Mouse (Mus musculus): ENCODE data around the gene Fcer2a. TPM values are rescaled to one million over a fixed set of nuclear protein-coding genes. Genes with fewer than 3 reads are reported as not detected.

Gene Fcer2a
- polyA plus RNA-seq, 1 experiment from 2014 or later, result 0.33 TPM

DNA sequence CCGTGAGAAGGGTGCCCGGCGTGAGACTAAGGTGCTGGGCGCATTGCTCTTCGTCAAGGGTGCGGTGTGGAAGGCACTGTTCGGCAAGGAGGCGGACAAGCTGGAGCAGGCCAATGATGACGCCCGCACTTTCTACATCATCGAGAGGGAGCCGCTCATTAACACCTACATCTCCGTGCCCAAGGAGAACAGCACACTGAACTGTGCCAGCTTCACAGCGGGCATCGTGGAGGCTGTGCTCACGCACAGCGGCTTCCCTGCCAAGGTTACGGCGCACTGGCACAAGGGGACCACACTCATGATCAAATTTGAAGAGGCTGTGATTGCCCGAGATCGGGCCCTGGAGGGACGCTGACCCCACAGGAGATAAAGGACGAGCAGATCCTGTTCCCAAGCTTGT lies 14.7 kb downstream of the Fcer2a start:
- Histone ChIP-seq H3K4me3 (replicated peaks; ENCODE audit: low read length) (no peak overlapping the region), H3K9ac (no peak overlapping the region), H3K27ac (no peak overlapping the region), H3K27me3 (ENCODE audit: control insufficient read depth, insufficient read depth, low read length) (no peaks in the 10 kb centered on the region), H3K4me2 (replicated peaks) (no peak overlapping the region), H3K4me1 (replicated peaks; ENCODE audit: control insufficient read depth, insufficient read depth, low read length) (peaks cover 11% of the 10 kb centered on the region), H3K9me3 (ENCODE audit: control insufficient read depth, low read length) (no peaks in the 10 kb centered on the region), H3K36me3 (replicated peaks; ENCODE audit: control insufficient read depth, insufficient read depth) (peaks cover 34% of the 10 kb centered on the region)
- ATAC-seq (ENCODE audit: low FRiP score) (no peak), DNase-seq (ENCODE audit: low spot score) (no peak)
- WGBS, result 96% methylated on average over 23 of the region's 23 CpGs

DNA sequence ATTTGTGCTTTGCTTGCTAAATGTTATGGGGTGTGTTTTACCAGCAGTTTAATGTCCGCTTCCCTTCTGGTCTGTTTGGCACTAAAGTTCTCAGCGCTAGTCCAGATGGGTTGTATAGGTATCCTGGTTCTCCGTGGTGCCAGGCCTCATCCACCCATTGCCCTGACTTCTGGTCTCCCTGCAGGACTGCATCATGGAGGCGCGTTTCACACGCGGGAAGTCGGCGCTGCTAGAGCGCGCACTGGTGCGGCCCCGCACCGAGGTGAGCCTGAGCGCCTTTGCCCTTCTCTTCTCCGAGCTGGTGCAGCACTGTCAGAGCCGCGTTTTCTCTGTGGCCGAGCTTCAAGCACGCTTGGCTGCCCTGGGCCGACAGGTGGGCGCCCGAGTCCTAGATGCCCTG lies 15.1 kb downstream of the Fcer2a start:
- DNase-seq (ENCODE audit: low spot score), result no peak

DNA sequence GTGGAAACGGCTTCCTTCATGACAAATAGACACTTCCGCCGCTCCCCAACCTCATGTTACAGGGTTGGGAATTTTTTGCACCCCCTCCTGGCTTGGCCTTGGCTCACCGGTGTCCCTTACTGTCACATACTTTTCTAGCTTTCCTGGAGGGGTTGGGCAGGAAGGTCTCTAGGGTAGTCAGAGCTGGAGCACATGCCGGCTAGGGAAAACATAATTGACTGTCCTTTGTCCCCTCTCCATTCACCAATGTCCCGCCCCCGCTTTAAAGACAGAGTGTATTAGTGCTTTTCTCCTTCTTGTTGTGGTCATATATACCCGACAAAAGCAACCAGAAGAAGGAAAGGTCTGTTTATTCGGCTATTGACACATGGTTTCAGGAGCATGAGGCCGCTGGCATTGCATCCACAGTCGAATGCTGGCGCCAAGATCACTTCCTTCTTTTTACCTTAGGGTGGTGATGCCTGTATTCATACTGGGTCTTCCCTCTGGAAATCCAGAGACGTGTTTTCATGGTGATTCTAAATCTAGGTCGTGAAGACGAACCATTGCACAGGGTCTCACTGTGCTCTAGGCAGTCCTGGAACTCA lies 16.9 kb downstream of the Fcer2a start:
- H3K9me3 ChIP-seq (ENCODE audit: control insufficient read depth, low read length), result no peaks in the 10 kb centered on the region
- peak overlapping the region; percentile 95 for H3K4me2 ChIP-seq (replicated peaks)
- no peak for DNase-seq (ENCODE audit: low spot score)
- H3K36me3 ChIP-seq (replicated peaks; ENCODE audit: control insufficient read depth, insufficient read depth), result peaks cover 33% of the 10 kb centered on the region
- H3K27me3 ChIP-seq (ENCODE audit: control insufficient read depth, insufficient read depth, low read length), result no peaks in the 10 kb centered on the region
- peak overlapping the region; percentile 95 for H3K4me3 ChIP-seq (replicated peaks; ENCODE audit: low read length)
- 7% methylated on average over 15 of the region's 15 CpGs for WGBS
- peak overlapping the region; percentile 74 for H3K27ac ChIP-seq
- ATAC-seq (ENCODE audit: low FRiP score), result no peak
- H3K9ac ChIP-seq, result peak overlapping the region; percentile 97
- H3K4me1 ChIP-seq (replicated peaks; ENCODE audit: control insufficient read depth, insufficient read depth, low read length), result peaks cover 11% of the 10 kb centered on the region

More for the DNA sequence above, 15.1 kb downstream of the Fcer2a start:
- H3K4me3 ChIP-seq (replicated peaks; ENCODE audit: low read length), result no peak overlapping the region
- no peak overlapping the region for H3K9ac ChIP-seq
- peaks cover 11% of the 10 kb centered on the region for H3K4me1 ChIP-seq (replicated peaks; ENCODE audit: control insufficient read depth, insufficient read depth, low read length)
- H3K27me3 ChIP-seq (ENCODE audit: control insufficient read depth, insufficient read depth, low read length), result no peaks in the 10 kb centered on the region
- H3K36me3 ChIP-seq (replicated peaks; ENCODE audit: control insufficient read depth, insufficient read depth), result peaks cover 34% of the 10 kb centered on the region
- H3K27ac ChIP-seq, result no peak overlapping the region
- no peak overlapping the region for H3K4me2 ChIP-seq (replicated peaks)
- ATAC-seq (ENCODE audit: low FRiP score), result no peak
- H3K9me3 ChIP-seq (ENCODE audit: control insufficient read depth, low read length), result no peaks in the 10 kb centered on the region
- 96% methylated on average over 23 of the region's 23 CpGs for WGBS

DNA sequence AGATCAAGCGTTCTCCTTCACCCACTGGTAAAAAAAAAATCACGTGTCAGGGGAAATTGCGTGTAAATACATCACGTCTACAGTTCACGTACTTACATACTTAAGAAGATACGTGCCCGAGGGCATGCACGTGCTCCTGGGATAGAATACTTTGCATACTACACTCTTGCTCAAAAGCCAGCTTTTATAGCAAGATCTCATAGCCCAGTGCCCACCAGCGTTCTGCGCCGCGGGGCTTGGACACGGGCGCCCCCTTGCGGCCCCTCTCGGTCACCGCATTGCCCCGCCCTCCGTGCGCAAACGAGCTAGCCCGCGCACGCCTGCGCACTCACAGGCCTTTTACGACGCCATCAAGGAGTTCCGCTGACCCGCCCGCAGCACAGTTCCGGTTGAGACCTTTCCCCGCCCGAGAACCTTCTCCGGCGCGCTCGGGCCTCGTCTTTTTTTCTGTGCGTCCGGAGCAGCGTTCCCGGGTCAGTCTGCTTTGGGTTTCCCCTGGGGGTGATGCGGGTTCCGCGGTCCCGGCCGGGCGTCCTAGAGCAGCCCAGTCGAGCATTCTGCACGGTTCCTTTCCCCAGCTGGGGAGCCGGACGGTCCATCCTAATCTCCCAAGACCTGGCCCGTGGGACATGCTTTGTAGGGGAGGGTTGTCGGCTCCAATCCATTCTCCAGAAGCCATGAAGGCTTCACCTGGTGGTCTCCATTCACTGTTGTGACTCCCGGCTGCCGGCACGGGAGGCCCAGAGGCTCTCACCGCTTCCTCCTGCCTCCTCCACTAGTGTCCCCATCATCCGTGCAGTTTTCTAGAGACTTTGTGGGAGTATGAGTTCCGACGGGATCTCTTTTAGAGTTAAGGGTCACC lies 17.6 kb downstream of the Fcer2a start, which contains the start of gene Trappc5:
Gene Trappc5, plus strand, starts transcription at position 169 of the 862 bp plus-strand sequence.
- Histone ChIP-seq H3K27me3 (ENCODE audit: control insufficient read depth, insufficient read depth, low read length) (no peaks in the 10 kb centered on the region), H3K4me3 (replicated peaks; ENCODE audit: low read length) (peak within 1 kb of the TSS; percentile 95), H3K27ac (peak within 1 kb of the TSS; percentile 74), H3K36me3 (replicated peaks; ENCODE audit: control insufficient read depth, insufficient read depth) (peaks cover 26% of the 10 kb centered on the region), H3K4me1 (replicated peaks; ENCODE audit: control insufficient read depth, insufficient read depth, low read length) (peaks cover 11% of the 10 kb centered on the region), H3K9me3 (ENCODE audit: control insufficient read depth, low read length) (no peaks in the 10 kb centered on the region), H3K4me2 (replicated peaks) (peak within 1 kb of the TSS; percentile 95), H3K9ac (peak within 1 kb of the TSS; percentile 97)
- ATAC-seq (ENCODE audit: low FRiP score) (peak; percentile 85), DNase-seq (ENCODE audit: low spot score) (peak; percentile 98)
- WGBS, result 1% methylated on average over 61 of the region's 61 CpGs

DNA sequence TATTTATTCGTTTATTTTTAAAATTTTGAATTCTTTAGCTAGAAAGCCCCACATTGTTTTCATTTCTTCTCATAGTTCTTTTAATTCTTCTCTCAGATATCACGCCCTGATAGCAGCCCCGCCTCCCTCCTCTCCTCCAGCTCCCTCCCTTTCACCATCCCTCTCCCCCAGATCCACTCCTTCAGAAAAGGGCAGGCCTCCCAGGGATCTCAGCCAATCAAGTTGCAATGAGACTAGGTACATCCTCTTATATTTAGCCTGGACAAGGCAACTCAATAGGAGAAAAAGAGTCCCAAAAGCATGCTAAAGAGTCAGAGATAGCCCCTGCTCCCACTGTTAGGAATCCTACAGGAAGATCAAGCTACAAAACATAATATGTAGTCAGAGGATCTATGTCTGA lies 19.3 kb downstream of the Fcer2a start:
- DNase-seq (ENCODE audit: low spot score) (no peak), ATAC-seq (ENCODE audit: low FRiP score) (no peak)
- Histone ChIP-seq H3K9me3 (ENCODE audit: control insufficient read depth, low read length) (no peaks in the 10 kb centered on the region), H3K4me1 (replicated peaks; ENCODE audit: control insufficient read depth, insufficient read depth, low read length) (peaks cover 11% of the 10 kb centered on the region), H3K36me3 (replicated peaks; ENCODE audit: control insufficient read depth, insufficient read depth) (peaks cover 10% of the 10 kb centered on the region), H3K9ac (no peak overlapping the region), H3K27ac (no peak overlapping the region), H3K4me2 (replicated peaks) (no peak overlapping the region), H3K4me3 (replicated peaks; ENCODE audit: low read length) (no peak overlapping the region), H3K27me3 (ENCODE audit: control insufficient read depth, insufficient read depth, low read length) (no peaks in the 10 kb centered on the region)
- WGBS, result 51% methylated on average over 3 of the region's 3 CpGs

DNA sequence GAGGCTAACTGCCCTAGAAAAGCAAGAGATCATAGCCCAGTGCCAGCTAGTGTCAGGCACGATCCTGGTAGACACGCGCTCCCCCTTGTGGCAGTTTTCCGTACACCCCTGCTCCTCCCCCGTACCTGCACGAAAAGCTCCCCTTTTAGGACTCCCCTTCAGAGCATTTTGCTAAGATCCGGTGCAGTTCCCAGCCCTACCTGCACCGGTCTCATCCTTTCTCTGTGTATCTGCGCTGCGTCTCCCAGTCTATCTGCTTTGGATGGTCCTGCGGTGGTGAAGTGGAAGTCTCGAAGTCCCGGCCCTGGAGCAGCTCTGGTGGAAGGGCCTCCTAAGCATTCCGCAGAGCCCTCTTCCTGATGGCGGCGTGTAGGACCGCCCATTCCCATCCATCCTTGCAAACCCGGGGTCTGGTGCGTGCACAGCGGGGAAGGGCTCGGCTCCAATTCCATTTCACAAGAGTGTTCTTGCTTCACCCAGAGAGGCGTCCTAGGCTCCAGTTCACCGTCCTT lies 21.9 kb downstream of the Fcer2a start, which contains the start of gene Fcor:
Gene Fcor, minus strand, starts transcription at position 383 of the 512 bp plus-strand sequence.
- H3K4me3 ChIP-seq (replicated peaks; ENCODE audit: low read length), result peak within 1 kb of the TSS; percentile 37
- H3K9me3 ChIP-seq (ENCODE audit: control insufficient read depth, low read length), result no peaks in the 10 kb centered on the region
- H3K4me2 ChIP-seq (replicated peaks), result peak within 1 kb of the TSS; percentile 62
- H3K36me3 ChIP-seq (replicated peaks; ENCODE audit: control insufficient read depth, insufficient read depth), result no peaks in the 10 kb centered on the region
- ATAC-seq (ENCODE audit: low FRiP score) (peak; percentile 88), DNase-seq (ENCODE audit: low spot score) (peak; percentile 84)
- peak within 1 kb of the TSS; percentile 54 for H3K9ac ChIP-seq
- no peaks in the 10 kb centered on the region for H3K27me3 ChIP-seq (ENCODE audit: control insufficient read depth, insufficient read depth, low read length)
- H3K4me1 ChIP-seq (replicated peaks; ENCODE audit: control insufficient read depth, insufficient read depth, low read length), result no peaks in the 10 kb centered on the region
- WGBS, result 0% methylated on average over 23 of the region's 23 CpGs
- peak within 1 kb of the TSS; percentile 78 for H3K27ac ChIP-seq

DNA sequence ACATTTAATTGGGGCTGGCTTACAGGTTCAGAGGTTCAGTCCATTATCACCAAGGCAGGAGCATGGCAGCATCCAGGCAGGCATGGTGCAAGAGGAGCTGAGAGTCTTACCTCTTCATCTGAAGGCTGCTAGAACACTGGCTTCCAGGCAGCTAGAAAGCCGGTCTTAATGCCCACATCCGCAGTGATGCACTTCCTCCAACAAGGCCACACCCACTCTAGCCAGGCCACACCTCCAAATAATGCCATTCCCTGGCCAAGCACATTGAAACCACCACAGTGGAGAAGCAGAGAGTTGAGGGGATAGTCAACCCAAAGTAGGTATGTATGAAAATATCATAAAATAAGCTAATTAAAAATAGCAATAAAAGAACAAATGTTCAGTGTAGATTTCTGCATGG lies 23.6 kb downstream of the Fcer2a start:
- Histone ChIP-seq H3K27me3 (ENCODE audit: control insufficient read depth, insufficient read depth, low read length) (no peaks in the 10 kb centered on the region), H3K4me2 (replicated peaks) (no peak overlapping the region), H3K27ac (no peak overlapping the region), H3K4me1 (replicated peaks; ENCODE audit: control insufficient read depth, insufficient read depth, low read length) (no peaks in the 10 kb centered on the region), H3K4me3 (replicated peaks; ENCODE audit: low read length) (no peak overlapping the region), H3K9me3 (ENCODE audit: control insufficient read depth, low read length) (no peaks in the 10 kb centered on the region), H3K9ac (no peak overlapping the region), H3K36me3 (replicated peaks; ENCODE audit: control insufficient read depth, insufficient read depth) (no peaks in the 10 kb centered on the region)
- DNase-seq (ENCODE audit: low spot score), result no peak
- 87% methylated on average over 2 of the region's 2 CpGs for WGBS
- ATAC-seq (ENCODE audit: low FRiP score), result no peak

DNA sequence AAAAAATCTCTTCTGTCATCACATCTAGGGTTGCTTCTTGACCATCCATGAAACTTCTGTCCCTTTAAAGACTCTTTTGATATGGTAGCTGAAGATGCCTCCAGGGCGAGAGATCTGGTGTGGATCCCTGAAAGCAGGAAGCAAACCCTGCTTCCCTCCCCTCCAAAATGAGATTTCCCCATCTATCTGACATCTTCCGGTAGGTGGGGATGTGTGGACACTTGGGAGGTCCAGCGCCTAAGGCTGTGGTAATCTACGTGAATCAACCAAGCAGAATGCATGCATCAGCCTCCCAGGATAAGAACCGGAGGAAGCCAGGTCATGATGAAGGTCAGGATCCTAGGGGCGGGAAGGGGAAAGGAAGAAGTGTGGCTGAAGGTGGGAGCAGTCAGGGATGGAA lies 28.5 kb downstream of the Fcer2a start, which contains the start of gene Mcemp1:
Gene Mcemp1, plus strand, starts transcription at position 248 of the 400 bp plus-strand sequence.
- Histone ChIP-seq H3K27me3 (ENCODE audit: control insufficient read depth, insufficient read depth, low read length) (no peaks in the 10 kb centered on the region), H3K27ac (no peak within 1 kb of the TSS), H3K4me3 (replicated peaks; ENCODE audit: low read length) (no peak within 1 kb of the TSS), H3K36me3 (replicated peaks; ENCODE audit: control insufficient read depth, insufficient read depth) (no peaks in the 10 kb centered on the region), H3K9me3 (ENCODE audit: control insufficient read depth, low read length) (no peaks in the 10 kb centered on the region), H3K4me1 (replicated peaks; ENCODE audit: control insufficient read depth, insufficient read depth, low read length) (no peaks in the 10 kb centered on the region), H3K4me2 (replicated peaks) (no peak within 1 kb of the TSS), H3K9ac (no peak within 1 kb of the TSS)
- no peak for DNase-seq (ENCODE audit: low spot score)
- ATAC-seq (ENCODE audit: low FRiP score), result no peak
- WGBS, result 83% methylated on average over 6 of the region's 6 CpGs

DNA sequence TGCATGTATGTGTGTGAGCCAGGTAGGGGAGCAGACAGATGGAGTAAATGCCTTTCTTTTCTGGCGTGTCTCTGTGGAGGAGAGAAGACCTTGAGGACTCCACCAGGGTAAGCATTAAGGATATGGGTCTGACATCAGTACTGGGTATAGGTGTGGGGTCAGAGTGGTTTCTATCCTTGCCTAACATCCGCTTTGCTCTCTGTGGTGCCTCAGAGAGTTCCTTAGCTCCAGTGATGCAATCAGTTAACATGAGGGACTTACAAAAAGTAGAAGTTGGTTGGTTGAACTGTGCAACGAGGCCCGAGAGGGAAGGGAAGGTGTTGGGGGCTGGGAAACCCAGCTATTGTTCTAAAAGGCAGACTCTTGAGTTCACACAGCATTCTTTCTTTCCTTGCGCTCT lies 29.6 kb downstream of the Fcer2a start:
- WGBS, result 61% methylated on average over 5 of the region's 5 CpGs

More for the DNA sequence above, 29.6 kb downstream of the Fcer2a start:
- DNase-seq (ENCODE audit: low spot score) (no peak), ATAC-seq (ENCODE audit: low FRiP score) (no peak)
- Histone ChIP-seq H3K9me3 (ENCODE audit: control insufficient read depth, low read length) (no peaks in the 10 kb centered on the region), H3K27ac (no peak overlapping the region), H3K4me1 (replicated peaks; ENCODE audit: control insufficient read depth, insufficient read depth, low read length) (no peaks in the 10 kb centered on the region), H3K4me3 (replicated peaks; ENCODE audit: low read length) (no peak overlapping the region), H3K27me3 (ENCODE audit: control insufficient read depth, insufficient read depth, low read length) (no peaks in the 10 kb centered on the region), H3K4me2 (replicated peaks) (no peak overlapping the region), H3K9ac (no peak overlapping the region), H3K36me3 (replicated peaks; ENCODE audit: control insufficient read depth, insufficient read depth) (no peaks in the 10 kb centered on the region)
